Mouse (Mus musculus) stomach, postnatal 0 days (tissue): ENCODE results near the gene Col6a2.

ENCODE experiments used
- CTCF ChIP-seq: IDR thresholded peaks from 2 replicates; pipeline ENCODE4 v1.5.1; 2016; ENCODE audit warnings: antibody characterized with exemption, low read depth, mild to moderate bottlenecking, moderate library complexity
- EP300 ChIP-seq: optimal IDR thresholded peaks from 2 replicates; pipeline ENCODE3; 2016; ENCODE audit warnings: antibody characterized with exemption

DNA sequence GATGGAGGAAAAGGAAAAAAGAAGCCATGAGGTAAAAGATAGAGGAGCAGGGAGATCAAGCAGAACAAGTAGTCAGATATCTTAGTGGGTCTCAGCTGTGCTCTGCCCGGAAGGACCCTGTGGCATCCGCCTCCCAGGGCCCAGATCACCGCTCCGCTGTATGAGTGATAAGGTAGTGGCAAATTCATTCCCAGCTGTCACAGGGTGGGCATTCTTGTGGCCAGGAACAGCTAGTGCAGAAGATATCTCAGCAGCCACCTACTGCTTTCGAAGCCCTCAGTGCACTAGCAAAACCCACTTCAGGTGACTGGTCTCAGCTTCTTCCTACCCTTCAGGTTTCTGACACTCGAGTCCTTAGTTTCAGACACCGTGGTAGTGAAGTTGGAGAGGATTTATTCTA, 11.0 kb downstream of the Col6a2 start:
- TF ChIP-seq CTCF (no peak), EP300 (no peak)
